Mouse (Mus musculus) MEL (cell line): ENCODE measurements around the gene Lypd5. TPM values are rescaled to one million over a fixed set of nuclear protein-coding genes. Genes with fewer than 3 reads are reported as not detected.
A peak's percentile ranks its signal among the peaks of the same experiment; 100 is the strongest.

Source experiments
- DNase-seq: peaks from one replicate; pipeline ENCODE4 v3.0.0; 2011; ENCODE audit warnings: low read depth, low spot score
- H3K27ac ChIP-seq: 2 replicates; pipeline ENCODE4 v1.5.1; 2012; ENCODE audit warnings: low read depth, mild to moderate bottlenecking, control low read depth, low read length, moderate library complexity; ENCODE audit not compliant: control insufficient read depth
- H3K27me3 ChIP-seq, 2 experiments: fragments of 150-350 bp in 1 of 2; sonication (generic) in 1 of 2; 2 replicates each; pipeline ENCODE4 v1.6.1; 2012; ENCODE audit warnings: low read length in 2 of 2, mild to moderate bottlenecking in 2 of 2, improper control_type of control experiment in 1 of 2, moderate library complexity in 1 of 2; ENCODE audit not compliant: insufficient read depth in 2 of 2, control insufficient read depth in 1 of 2
- H3K36me3 ChIP-seq, 2 experiments: 2 replicates each; pipeline ENCODE4 v1.6.1; 2012 to 2014; ENCODE audit warnings: low read length in 2 of 2, improper control_type of control experiment in 1 of 2, inconsistent platforms in 1 of 2, mild to moderate bottlenecking in 1 of 2; ENCODE audit not compliant: insufficient read depth in 2 of 2, control insufficient read depth in 1 of 2
- H3K4me1 ChIP-seq, 2 experiments: fragments of 150-350 bp in 1 of 2; sonication (generic) in 1 of 2; 2 replicates each; pipeline ENCODE4 v1.6.1; 2012; ENCODE audit warnings: low read length in 2 of 2, improper control_type of control experiment in 1 of 2, mild to moderate bottlenecking in 1 of 2; ENCODE audit not compliant: insufficient read depth in 2 of 2, control insufficient read depth in 1 of 2
- H3K4me3 ChIP-seq, 2 experiments: fragments of 150-350 bp in 1 of 2; sonication (generic) in 1 of 2; 2 replicates each; pipeline ENCODE4 v1.5.1; 2012; ENCODE audit warnings: low read depth in 2 of 2, low read length in 2 of 2, mild to moderate bottlenecking in 2 of 2, moderate library complexity in 2 of 2, control low read depth in 1 of 2, improper control_type of control experiment in 1 of 2; ENCODE audit not compliant: control insufficient read depth in 1 of 2, insufficient read depth in 1 of 2
- H3K79me2 ChIP-seq: 2 replicates; pipeline ENCODE4 v1.6.1; 2012; ENCODE audit warnings: mild to moderate bottlenecking, low read length, moderate library complexity; ENCODE audit not compliant: control insufficient read depth, poor library complexity, insufficient read depth
- H3K9ac ChIP-seq: 2 replicates; pipeline ENCODE4 v1.6.1; 2012; ENCODE audit warnings: low read depth, mild to moderate bottlenecking, control low read depth, low read length, moderate library complexity; ENCODE audit not compliant: control insufficient read depth, poor library complexity, severe bottlenecking
- H3K9me3 ChIP-seq: fragments of 150-350 bp; sonication (generic); replicated peaks from 2 replicates; pipeline ENCODE4 v1.6.1; 2012; ENCODE audit warnings: mild to moderate bottlenecking, low read length, improper control_type of control experiment, moderate library complexity; ENCODE audit not compliant: insufficient read depth
- BHLHE40 ChIP-seq: IDR thresholded peaks from 2 replicates; pipeline ENCODE4 v1.6.1; 2012; ENCODE audit warnings: low read depth, mild to moderate bottlenecking, inconsistent platforms, low read length, improper control_type of control experiment, borderline replicate concordance
- E2F4 ChIP-seq: IDR thresholded peaks from 2 replicates; pipeline ENCODE4 v1.6.1; 2011; ENCODE audit warnings: low read depth, low read length, improper control_type of control experiment, borderline replicate concordance
- EP300 ChIP-seq, 2 experiments: IDR thresholded peaks; 2 replicates each; pipeline ENCODE4 v1.6.1; 2011; ENCODE audit warnings: improper control_type of control experiment in 2 of 2, low read length in 2 of 2, low read depth in 1 of 2, mild to moderate bottlenecking in 1 of 2
- ETS1 ChIP-seq: IDR thresholded peaks from 2 replicates; pipeline ENCODE4 v1.6.1; 2012; ENCODE audit warnings: low read depth, mild to moderate bottlenecking, inconsistent platforms, low read length, improper control_type of control experiment, moderate library complexity
- GATA1 ChIP-seq: IDR thresholded peaks from 2 replicates; pipeline ENCODE4 v1.6.1; 2011; ENCODE audit warnings: low read depth, low read length, improper control_type of control experiment
- HCFC1 ChIP-seq: IDR thresholded peaks from 2 replicates; pipeline ENCODE4 v1.6.1; 2012; ENCODE audit warnings: low read depth, mild to moderate bottlenecking, inconsistent platforms, low read length, improper control_type of control experiment, moderate library complexity
- KAT2A ChIP-seq: conservative IDR thresholded peaks from 2 replicates; pipeline ENCODE4 v1.6.1; 2012; ENCODE audit warnings: low read depth, low read length, improper control_type of control experiment, inconsistent platforms
- MAFK ChIP-seq: IDR thresholded peaks from 2 replicates; pipeline ENCODE4 v1.6.1; 2011; ENCODE audit warnings: low read depth, mild to moderate bottlenecking, low read length, improper control_type of control experiment, borderline replicate concordance
- MAX ChIP-seq: IDR thresholded peaks from 2 replicates; pipeline ENCODE4 v1.6.1; 2011; ENCODE audit warnings: low read length, improper control_type of control experiment
- MAZ ChIP-seq: IDR thresholded peaks from 2 replicates; pipeline ENCODE4 v1.6.1; 2012; ENCODE audit warnings: low read depth, mild to moderate bottlenecking, inconsistent platforms, low read length, improper control_type of control experiment
- MXI1 ChIP-seq: IDR thresholded peaks from 2 replicates; pipeline ENCODE4 v1.6.1; 2011; ENCODE audit warnings: mild to moderate bottlenecking, low read depth, low read length, improper control_type of control experiment
- NRF1 ChIP-seq: IDR thresholded peaks from 2 replicates; pipeline ENCODE4 v1.6.1; 2014; ENCODE audit warnings: low read depth, mild to moderate bottlenecking, inconsistent platforms, low read length, improper control_type of control experiment, moderate library complexity; ENCODE audit not compliant: poor library complexity, insufficient read depth, severe bottlenecking
- POLR2A ChIP-seq, 2 experiments: IDR thresholded peaks; 2 replicates each; pipeline ENCODE4 v1.6.1; 2011 to 2012; ENCODE audit warnings: low read length in 2 of 2, mild to moderate bottlenecking in 2 of 2, control low read depth in 1 of 2, improper control_type of control experiment in 1 of 2, low read depth in 1 of 2, moderate library complexity in 1 of 2; ENCODE audit not compliant: control insufficient read depth in 1 of 2, insufficient read depth in 1 of 2, poor library complexity in 1 of 2
- POLR2AphosphoS2 ChIP-seq: IDR thresholded peaks from 2 replicates; pipeline ENCODE4 v1.6.1; 2011; ENCODE audit warnings: low read length, improper control_type of control experiment
- TAL1 ChIP-seq: IDR thresholded peaks from 2 replicates; pipeline ENCODE4 v1.6.1; 2012; ENCODE audit warnings: mild to moderate bottlenecking, inconsistent platforms, low read length, moderate library complexity, mixed read lengths
- TCF12 ChIP-seq: IDR thresholded peaks from 2 replicates; pipeline ENCODE4 v1.6.1; 2014; ENCODE audit warnings: low read depth, mild to moderate bottlenecking, inconsistent platforms, low read length, improper control_type of control experiment, moderate library complexity
- UBTF ChIP-seq: IDR thresholded peaks from 2 replicates; pipeline ENCODE4 v1.6.1; 2012; ENCODE audit warnings: low read depth, mild to moderate bottlenecking, inconsistent platforms, low read length, improper control_type of control experiment, moderate library complexity, borderline replicate concordance; ENCODE audit not compliant: insufficient read depth
- USF1 ChIP-seq: IDR thresholded peaks from 2 replicates; pipeline ENCODE4 v1.6.1; 2014; ENCODE audit warnings: low read depth, mild to moderate bottlenecking, inconsistent platforms, low read length, improper control_type of control experiment, moderate library complexity
- ZKSCAN1 ChIP-seq: IDR thresholded peaks from 2 replicates; pipeline ENCODE4 v1.6.1; 2012; ENCODE audit warnings: low read depth, mild to moderate bottlenecking, inconsistent platforms, low read length, improper control_type of control experiment, moderate library complexity
- ZMIZ1 ChIP-seq: IDR thresholded peaks from 2 replicates; pipeline ENCODE4 v1.6.1; 2012; ENCODE audit warnings: low read depth, mild to moderate bottlenecking, inconsistent platforms, low read length, improper control_type of control experiment, moderate library complexity
- ZNF384 ChIP-seq: IDR thresholded peaks from 2 replicates; pipeline ENCODE4 v1.6.1; 2012; ENCODE audit warnings: low read depth, mild to moderate bottlenecking, inconsistent platforms, low read length, improper control_type of control experiment
- polyA plus RNA-seq, 2 experiments: library from polyadenylated mRNA; stranded (reverse) in 1 of 2; unstranded in 1 of 2; fragments of >175 nt in 1 of 2; fragments of >200 nt in 1 of 2; gene quantifications; 2 replicates each; pipeline versions ENCODE4 v1.2.1 to v1.2.4; 2012; ENCODE audit warnings: low replicate concordance in 2 of 2, low read depth in 1 of 2; ENCODE audit not compliant: insufficient read length in 2 of 2, insufficient read depth in 1 of 2, missing spikeins in 1 of 2
- total RNA-seq: library from RNA; depleted of rRNA; stranded (reverse); fragments of 300-350 nt; gene quantifications from 2 replicates; pipeline ENCODE4 v1.2.3, GENCODE M21; 2012

Lypd5 gene
- total and polyA plus RNA-seq, 3 experiments = not detected

DNA sequence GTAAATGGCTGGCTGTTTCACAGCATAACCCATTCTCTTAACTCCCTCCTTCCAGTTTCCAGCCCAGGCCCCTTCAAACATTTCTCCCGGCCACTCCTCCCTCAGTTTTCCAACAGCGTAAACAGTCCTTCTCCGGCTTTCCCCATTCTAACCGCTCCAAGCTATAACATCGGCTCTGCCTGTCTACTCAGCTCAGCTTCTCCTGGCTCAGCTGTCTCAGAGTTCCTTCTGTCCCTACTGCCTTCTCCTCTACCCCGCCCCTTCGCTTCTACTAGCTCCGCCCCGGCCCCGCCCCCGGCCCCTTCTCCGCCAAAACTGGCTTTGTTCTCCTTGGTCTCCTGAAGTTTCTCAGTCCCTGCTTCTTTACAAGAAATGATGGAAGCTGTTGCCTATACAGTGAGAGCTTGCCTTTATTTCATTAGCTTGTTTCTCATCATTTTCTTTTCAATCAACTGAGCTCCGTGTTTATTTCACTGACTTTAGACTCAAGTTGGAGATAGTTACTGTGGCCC lies 48.2 kb upstream of the Lypd5 start, which contains the start of gene Zfp61:
Zfp61 (minus strand) TSS at position 462 of the 512 bp plus-strand sequence.
- Histone ChIP-seq H3K9ac (peak within 1 kb of the TSS; percentile 65), H3K4me1 (no peaks in the 10 kb centered on the region; a peak in 1 of 4 replicates), H3K27me3 (no peaks in the 10 kb centered on the region), H3K4me3 (peak within 1 kb of the TSS; percentile 59 to 76), H3K9me3 (no peaks in the 10 kb centered on the region), H3K79me2 (peaks cover 5% of the 10 kb centered on the region), H3K27ac (peak within 1 kb of the TSS; percentile 55; the same call in 1 of the 2 replicates), H3K36me3 (no peaks in the 10 kb centered on the region)
- peak in 1 of 2 experiments; percentile 48; a peak in 1 of 4 replicates for TF ChIP-seq POLR2A (IDR thresholded peaks at IDR 0.05; ENCODE audit: control insufficient read depth in 1 of 2, insufficient read depth in 1 of 2, low read depth in 1 of 2, low read length in 2 of 2, poor library complexity in 1 of 2)
- no peak for TF ChIP-seq ZNF384
- TF ChIP-seq BHLHE40 = no peak
- no peak for TF ChIP-seq ETS1
- TF ChIP-seq NRF1 = no peak
- TF ChIP-seq HCFC1 = no peak
- TF ChIP-seq ZKSCAN1 = no peak
- TF ChIP-seq MXI1 = 0 out of 2 replicates have a peak, but pooled peaks have one; percentile 30
- peak; percentile 27; the same call in 1 of the 2 replicates for TF ChIP-seq POLR2AphosphoS2
- no peak for TF ChIP-seq MAZ
- no peak for TF ChIP-seq MAFK
- no peak for TF ChIP-seq MAX
- TF ChIP-seq USF1 = no peak
- TF ChIP-seq E2F4 = no peak
- peak; percentile 69; the same call in 1 of the 2 replicates for TF ChIP-seq ZMIZ1
- peak; percentile 72 for DNase-seq

DNA sequence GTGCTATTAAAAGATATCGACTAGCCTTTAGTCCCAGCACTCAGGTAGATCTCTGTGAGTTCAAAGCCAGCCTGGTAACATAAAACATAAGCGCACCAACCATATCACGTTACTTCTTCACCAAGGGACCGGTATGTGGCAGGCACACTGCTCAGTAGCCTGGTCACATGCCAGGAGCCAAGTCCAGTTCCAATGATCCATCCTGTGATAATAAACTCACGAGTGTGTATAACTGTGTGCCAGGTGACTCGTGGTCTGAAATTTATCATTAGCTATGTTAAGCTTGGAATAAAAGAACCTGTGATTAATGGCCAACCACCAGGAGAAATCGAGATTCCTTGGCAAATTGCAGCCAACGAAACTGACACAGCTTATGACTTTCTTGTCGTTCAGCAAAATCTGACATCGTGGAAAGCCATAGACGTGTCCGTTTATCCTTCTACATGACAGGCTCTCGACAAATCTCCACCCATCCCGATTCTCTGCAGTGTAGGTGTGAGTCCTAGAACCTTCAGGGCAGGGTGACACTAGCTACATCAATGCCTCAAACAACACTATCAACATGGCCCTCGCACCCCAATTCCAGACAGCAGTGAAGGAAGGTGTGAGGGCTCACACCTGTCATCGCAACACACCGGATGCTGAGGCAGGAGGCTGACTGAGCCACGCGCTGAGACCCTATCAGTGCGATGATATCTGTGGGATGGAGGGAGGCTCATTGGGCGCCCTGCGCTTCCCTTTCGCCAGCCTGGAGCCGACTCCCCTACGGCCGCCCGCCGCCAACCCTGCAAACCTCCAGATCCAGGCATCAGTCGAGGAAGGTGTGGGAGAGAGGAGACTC lies 33.0 kb upstream of the Lypd5 start:
- Histone ChIP-seq H3K4me3 (peak overlapping the region; percentile 69 to 72), H3K27ac (no peak overlapping the region; the same call in 1 of the 2 replicates), H3K79me2 (peaks cover 2% of the 10 kb centered on the region), H3K36me3 (peaks cover 0 to 25% of the 10 kb centered on the region in 2 experiments; a peak in 3 of 4 replicates), H3K9me3 (no peaks in the 10 kb centered on the region), H3K4me1 (peaks cover 7 to 32% of the 10 kb centered on the region in 2 experiments; a peak in 3 of 4 replicates), H3K9ac (peak overlapping the region; percentile 69), H3K27me3 (no peaks in the 10 kb centered on the region)
- TF ChIP-seq POLR2A (IDR thresholded peaks at IDR 0.05; ENCODE audit: control insufficient read depth in 1 of 2, insufficient read depth in 1 of 2, low read depth in 1 of 2, low read length in 2 of 2, poor library complexity in 1 of 2) (no peak; a peak in 2 of 4 replicates), KAT2A (no peak), BHLHE40 (peak; percentile 32; the same call in 1 of the 2 replicates), GATA1 (peak; percentile 21; the same call in 1 of the 2 replicates), TAL1 (no peak), UBTF (no peak), EP300 (IDR thresholded peaks at IDR 0.05; ENCODE audit: low read depth in 1 of 2, low read length in 2 of 2) (no peak), MAZ (no peak), MAX (peak; percentile 80), TCF12 (no peak), USF1 (no peak), ZKSCAN1 (no peak)
- no peak for DNase-seq
